Mouse (Mus musculus): Measurements from ENCODE around the gene Lrrc43. TPM values are rescaled to one million over a fixed set of nuclear protein-coding genes. Genes with fewer than 3 reads are reported as not detected.
A peak's percentile ranks its signal among the peaks of the same experiment; 100 is the strongest.
"Not testable (repeated sequence)": the region's sequence is repeated elsewhere in the genome, so short reads cannot be mapped to it uniquely, and the experiment has no call there.

The Lrrc43 gene
- polyA plus RNA-seq, 1 experiment from 2014 or later: 0.55 TPM

DNA sequence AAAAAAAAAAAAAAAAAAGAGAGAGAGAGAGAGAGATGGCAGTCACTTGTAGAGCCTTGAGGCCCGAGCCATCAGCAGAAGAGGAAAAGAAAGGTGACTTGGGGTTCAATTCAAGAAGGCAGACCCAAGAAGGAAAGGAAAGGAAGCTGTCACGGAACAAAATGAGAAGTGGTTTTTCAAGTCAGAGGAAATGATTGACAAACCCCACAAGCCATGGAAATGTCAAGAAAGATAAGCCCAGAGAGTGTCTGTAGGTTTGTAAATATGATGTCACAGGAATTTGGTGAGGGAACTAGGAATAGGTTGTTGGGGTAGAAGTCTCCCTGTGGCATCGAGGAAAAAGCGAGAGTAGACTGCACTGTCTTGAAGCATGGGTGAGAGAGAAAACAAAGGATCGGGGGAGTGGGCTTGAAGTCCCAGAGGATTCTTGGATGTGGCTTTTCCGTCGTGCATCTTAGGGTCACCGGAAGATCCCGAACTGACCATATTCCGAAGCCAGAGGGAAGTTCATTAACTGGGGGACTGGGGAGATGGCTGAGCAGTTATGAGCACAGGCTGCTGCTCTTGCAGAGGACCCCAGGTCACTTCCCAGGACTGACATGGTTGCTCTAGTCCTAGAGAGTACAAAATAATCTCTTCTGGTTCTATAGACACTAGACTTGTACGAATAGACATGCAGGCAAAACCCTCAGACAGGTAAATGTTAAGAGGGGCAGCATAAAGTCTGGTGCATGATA is 1.3 kb upstream of the Lrrc43 start:
- 89% methylated on average over 11 of the region's 11 CpGs for WGBS
- Histone ChIP-seq H3K4me3 (replicated peaks) (no peak overlapping the region), H3K9ac (replicated peaks) (no peak overlapping the region), H3K27me3 (replicated peaks) (0 out of 2 replicates have a peak, but pooled peaks cover 7% of the 10 kb centered on the region), H3K36me3 (no peaks in the 10 kb centered on the region), H3K9me3 (replicated peaks) (no peaks in the 10 kb centered on the region), H3K4me1 (peaks cover 12% of the 10 kb centered on the region), H3K27ac (replicated peaks) (no peak overlapping the region), H3K4me2 (no peak overlapping the region)
- no peak for ATAC-seq (ENCODE audit: low FRiP score)

DNA sequence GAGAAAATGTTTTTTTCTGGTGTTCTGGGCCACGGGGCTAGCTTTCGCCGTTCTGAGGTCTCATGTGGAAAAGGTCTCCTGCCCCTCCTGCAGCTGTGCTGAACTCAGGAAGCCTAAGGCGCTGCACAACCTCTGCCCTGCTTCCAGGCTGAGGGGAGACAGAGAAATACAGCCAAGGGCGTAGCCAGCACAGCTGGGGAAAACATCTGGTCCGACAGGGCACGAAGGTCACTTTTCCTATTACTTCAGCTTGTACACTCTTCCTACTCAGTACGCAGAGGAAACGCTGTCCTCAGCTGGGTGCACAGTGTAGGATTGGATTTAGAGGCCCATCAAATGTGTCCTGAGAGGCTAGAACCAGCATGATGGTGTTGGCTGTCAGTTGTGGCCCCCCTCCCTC is 830 bp downstream of the Lrrc43 start:
- peak overlapping the region; percentile 60; the same call in 1 of the 2 replicates for H3K4me2 ChIP-seq
- H3K27me3 ChIP-seq (replicated peaks): 0 out of 2 replicates have a peak, but pooled peaks cover 7% of the 10 kb centered on the region
- WGBS: 71% methylated on average over 9 of the region's 9 CpGs

DNA sequence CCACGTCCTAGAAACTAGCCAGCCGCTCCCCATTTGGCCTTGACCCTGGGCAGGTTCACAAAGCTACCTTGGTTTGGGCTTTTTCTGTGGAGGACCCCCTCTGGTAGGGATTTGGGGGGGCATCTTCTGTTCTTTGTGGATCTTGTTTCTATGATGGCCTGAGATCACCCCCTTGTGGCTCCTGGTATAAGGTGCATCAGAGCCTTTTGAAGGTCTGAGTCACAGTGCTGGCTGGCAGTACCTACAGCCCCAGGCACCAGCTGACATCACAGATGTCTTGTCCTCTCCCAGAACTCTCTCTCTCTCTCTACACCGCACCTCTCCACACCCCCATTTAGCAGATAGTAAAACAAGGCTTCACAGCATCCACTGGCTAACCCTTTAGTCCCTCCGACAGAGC is 10.6 kb downstream of the Lrrc43 start:
- no peaks in the 10 kb centered on the region; the same call in 1 of the 2 replicates for H3K27me3 ChIP-seq (replicated peaks)
- WGBS: 53% methylated on average over 4 of the region's 4 CpGs
- no peak overlapping the region for H3K27ac ChIP-seq (replicated peaks)
- no peaks in the 10 kb centered on the region for H3K36me3 ChIP-seq
- H3K9ac ChIP-seq (replicated peaks): no peak overlapping the region
- ATAC-seq (ENCODE audit: low FRiP score): no peak
- H3K9me3 ChIP-seq (replicated peaks): no peaks in the 10 kb centered on the region
- H3K4me3 ChIP-seq (replicated peaks): no peak overlapping the region
- no peak overlapping the region for H3K4me2 ChIP-seq
- peaks cover 8% of the 10 kb centered on the region for H3K4me1 ChIP-seq

More for the DNA sequence above, 830 bp downstream of the Lrrc43 start:
- H3K36me3 ChIP-seq: no peaks in the 10 kb centered on the region
- H3K9me3 ChIP-seq (replicated peaks): no peaks in the 10 kb centered on the region
- H3K4me1 ChIP-seq: peaks cover 12% of the 10 kb centered on the region
- H3K9ac ChIP-seq (replicated peaks): no peak overlapping the region
- H3K27ac ChIP-seq (replicated peaks): no peak overlapping the region
- H3K4me3 ChIP-seq (replicated peaks): no peak overlapping the region
- ATAC-seq (ENCODE audit: low FRiP score): no peak

DNA sequence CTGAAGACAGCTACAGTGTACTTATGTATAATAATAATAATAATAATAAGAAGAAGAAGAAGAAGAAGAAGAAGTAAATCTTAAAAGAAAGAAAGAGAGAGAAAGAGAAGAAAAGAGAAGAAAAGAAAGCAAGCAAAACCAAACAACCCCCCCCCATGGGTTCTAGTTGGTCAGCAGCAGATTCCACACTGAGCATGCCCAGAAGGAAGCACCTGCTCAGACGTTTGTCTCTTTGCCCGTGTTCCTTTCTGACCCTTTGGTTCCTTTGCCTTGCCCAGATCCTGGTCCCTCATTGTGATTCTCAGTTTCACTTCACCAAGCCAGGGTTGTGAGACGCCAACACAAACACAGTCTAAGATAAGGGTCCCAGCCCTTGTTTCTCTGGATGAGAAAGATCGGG is 12.9 kb downstream of the Lrrc43 start:
- Histone ChIP-seq H3K36me3 (no peaks in the 10 kb centered on the region), H3K9ac (replicated peaks) (no peak overlapping the region), H3K27ac (replicated peaks) (no peak overlapping the region), H3K4me2 (no peak overlapping the region), H3K27me3 (replicated peaks) (peaks cover 5% of the 10 kb centered on the region), H3K4me1 (peaks cover 8% of the 10 kb centered on the region), H3K4me3 (replicated peaks) (no peak overlapping the region), H3K9me3 (replicated peaks) (no peaks in the 10 kb centered on the region)
- ATAC-seq (ENCODE audit: low FRiP score): no peak
- 73% methylated on average over 4 of the region's 4 CpGs for WGBS

DNA sequence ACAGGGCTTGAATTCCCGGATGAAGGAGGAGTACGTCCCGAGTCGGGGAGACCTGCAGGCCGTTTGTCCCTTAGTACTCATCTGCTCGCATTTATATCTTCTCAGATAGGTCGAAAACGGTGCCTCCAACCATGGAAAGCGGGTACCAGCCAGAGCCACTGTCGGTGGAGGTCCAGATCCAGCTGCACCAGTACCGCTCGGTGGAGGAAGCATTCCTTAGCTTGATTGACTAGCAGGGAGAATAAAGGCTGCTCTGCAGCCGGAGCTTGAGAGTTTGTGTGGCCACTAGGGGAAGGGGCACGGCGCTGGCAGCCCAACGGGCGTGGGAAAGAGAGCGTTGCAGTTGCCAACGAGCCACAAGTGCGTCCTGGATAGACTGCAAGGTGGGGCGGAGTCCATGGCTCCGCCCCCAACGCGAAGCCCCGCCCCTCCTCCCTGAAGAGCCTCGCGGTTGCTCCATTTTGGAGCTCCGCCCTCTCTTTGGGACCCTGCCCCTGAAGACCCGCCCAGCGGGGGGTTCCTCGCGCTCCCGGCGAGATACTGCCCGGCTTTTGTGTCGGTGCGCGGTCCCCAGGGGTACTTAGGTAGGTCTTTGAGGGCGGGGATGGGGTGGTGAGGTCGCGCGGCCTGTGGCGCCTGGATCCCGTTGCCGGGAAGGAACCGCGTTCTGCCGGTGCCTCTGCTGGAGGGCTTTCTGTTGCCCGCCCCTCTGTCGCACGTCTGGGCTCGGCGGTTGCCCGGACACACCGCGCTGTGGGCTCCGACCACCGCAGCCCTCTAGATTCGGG is 19.0 kb downstream of the Lrrc43 start:
- H3K36me3 ChIP-seq: peaks cover 11% of the 10 kb centered on the region
- WGBS: 1% methylated on average over 59 of the region's 59 CpGs
- H3K4me2 ChIP-seq: peak overlapping the region; percentile 85
- H3K9me3 ChIP-seq (replicated peaks): no peaks in the 10 kb centered on the region
- peak overlapping the region; percentile 56 for H3K4me3 ChIP-seq (replicated peaks)
- peak overlapping the region; percentile 59 for H3K9ac ChIP-seq (replicated peaks)
- no peak overlapping the region for H3K27ac ChIP-seq (replicated peaks)
- peak; percentile 92 for ATAC-seq (ENCODE audit: low FRiP score)
- H3K4me1 ChIP-seq: peaks cover 21% of the 10 kb centered on the region
- peaks cover 5% of the 10 kb centered on the region for H3K27me3 ChIP-seq (replicated peaks)

DNA sequence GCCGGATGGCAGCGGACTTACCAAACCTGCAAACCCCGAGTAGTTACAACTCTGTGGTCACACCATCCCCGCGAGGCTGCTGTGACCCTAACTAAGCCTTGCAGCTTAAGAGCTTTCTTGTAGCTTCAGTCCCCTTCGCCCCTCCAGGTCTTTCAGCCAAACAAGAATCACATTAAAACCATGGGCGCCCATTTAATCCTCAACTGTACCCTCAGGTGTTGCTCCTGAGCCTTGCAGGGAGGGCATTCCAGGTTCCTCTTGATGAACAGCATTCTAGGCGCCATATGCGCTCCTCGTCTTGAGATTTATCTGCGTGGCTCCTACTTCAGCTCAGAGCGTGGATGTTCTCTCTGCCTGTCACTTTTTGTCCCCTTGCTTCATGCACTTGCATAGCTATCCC is 19.8 kb downstream of the Lrrc43 start:
- Histone ChIP-seq H3K4me2 (peak overlapping the region; percentile 85), H3K27ac (replicated peaks) (no peak overlapping the region), H3K4me3 (replicated peaks) (peak overlapping the region; percentile 56), H3K4me1 (peaks cover 21% of the 10 kb centered on the region), H3K9ac (replicated peaks) (peak overlapping the region; percentile 59), H3K9me3 (replicated peaks) (no peaks in the 10 kb centered on the region), H3K27me3 (replicated peaks) (peaks cover 5% of the 10 kb centered on the region), H3K36me3 (peaks cover 13% of the 10 kb centered on the region)
- WGBS: 8% methylated on average over 12 of the region's 12 CpGs
- 0 out of 2 replicates have a peak, but pooled peaks have one; percentile 4 for ATAC-seq (ENCODE audit: low FRiP score)

DNA sequence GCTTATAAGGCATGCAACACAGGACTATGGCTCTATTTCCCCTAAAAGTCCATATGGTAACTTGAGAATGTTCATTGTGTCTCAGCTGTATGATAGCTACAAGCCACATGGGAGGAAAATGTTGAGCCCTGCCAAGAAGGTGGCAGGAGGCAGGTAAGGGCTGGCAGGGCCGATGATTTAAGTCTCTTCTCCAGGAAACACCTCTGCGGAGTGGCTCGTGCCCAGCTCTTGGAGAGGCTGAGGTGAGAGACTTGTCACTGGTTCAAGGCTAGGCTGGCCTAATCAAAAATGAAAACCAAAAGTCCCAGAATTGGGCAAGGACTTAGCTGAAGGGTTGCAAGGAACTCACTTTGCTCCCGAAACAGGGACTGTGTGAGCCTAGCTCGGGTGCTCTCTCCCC is 21.1 kb downstream of the Lrrc43 start, which contains the start of gene B3gnt4:
Gene B3gnt4, plus strand, starts transcription at position 301 of the 400 bp plus-strand sequence.
- Histone ChIP-seq H3K9ac (replicated peaks) (no peak within 1 kb of the TSS), H3K27me3 (replicated peaks) (peaks cover 5% of the 10 kb centered on the region), H3K4me2 (peak within 1 kb of the TSS; percentile 85), H3K27ac (replicated peaks) (no peak within 1 kb of the TSS), H3K4me3 (replicated peaks) (peak within 1 kb of the TSS; percentile 56; the same call in 1 of the 2 replicates), H3K9me3 (replicated peaks) (no peaks in the 10 kb centered on the region), H3K36me3 (peaks cover 22% of the 10 kb centered on the region), H3K4me1 (peaks cover 21% of the 10 kb centered on the region)
- no peak for ATAC-seq (ENCODE audit: low FRiP score)
- WGBS: 90% methylated on average over 5 of the region's 5 CpGs

DNA sequence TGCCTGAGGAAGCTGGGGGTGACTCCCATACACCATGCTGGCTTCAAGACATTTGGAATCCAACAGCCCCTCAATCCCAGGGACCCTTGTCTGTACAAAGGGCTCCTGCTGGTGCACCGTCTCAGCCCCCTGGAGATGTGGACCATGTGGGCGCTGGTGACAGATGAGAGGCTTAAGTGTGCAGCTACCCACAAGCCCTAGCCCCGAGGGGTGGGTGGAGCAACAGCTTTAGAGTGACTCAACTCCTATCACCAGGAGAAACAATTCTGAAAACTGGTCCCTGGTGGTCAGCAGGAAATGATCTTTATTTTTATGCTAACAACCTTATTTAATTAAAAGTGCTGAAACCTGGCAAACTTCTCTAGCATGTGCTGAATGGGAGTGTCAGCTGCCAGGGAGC is 22.3 kb downstream of the Lrrc43 start:
- H3K27ac ChIP-seq (replicated peaks); H3K9ac ChIP-seq (replicated peaks); ATAC-seq (ENCODE audit: low FRiP score); H3K27me3 ChIP-seq (replicated peaks); H3K4me2 ChIP-seq; H3K4me3 ChIP-seq (replicated peaks); H3K9me3 ChIP-seq (replicated peaks): not testable (repeated sequence)
- Histone ChIP-seq H3K4me1 (peaks cover 21% of the 10 kb centered on the region), H3K36me3 (peaks cover 35% of the 10 kb centered on the region)
- 92% methylated on average over 3 of the region's 3 CpGs for WGBS

DNA sequence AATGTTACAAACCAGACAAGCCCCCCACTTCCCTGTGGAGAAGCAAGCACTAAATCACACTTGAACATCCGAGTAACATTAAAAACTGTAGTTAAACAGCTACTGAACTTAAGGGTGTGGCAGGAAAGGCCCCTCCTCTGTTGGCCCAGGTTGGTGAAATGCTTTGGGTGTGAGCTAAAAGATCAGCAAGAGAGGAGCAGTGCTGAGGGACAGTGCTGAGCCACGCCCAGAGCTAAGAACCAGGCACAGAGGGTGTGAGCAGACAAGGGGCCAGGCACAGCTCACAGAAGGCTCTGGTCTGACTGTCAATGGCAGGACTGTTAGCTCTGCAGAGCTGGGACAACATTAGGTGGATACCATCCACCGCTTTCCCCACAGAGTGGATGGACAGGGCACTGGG is 23.0 kb downstream of the Lrrc43 start:
- no peak overlapping the region for H3K27ac ChIP-seq (replicated peaks)
- no peaks in the 10 kb centered on the region for H3K9me3 ChIP-seq (replicated peaks)
- no peak overlapping the region for H3K4me2 ChIP-seq
- no peak overlapping the region for H3K4me3 ChIP-seq (replicated peaks)
- peaks cover 21% of the 10 kb centered on the region for H3K4me1 ChIP-seq
- peaks cover 41% of the 10 kb centered on the region for H3K36me3 ChIP-seq
- WGBS: 75% methylated on average over 3 of the region's 3 CpGs
- no peak overlapping the region for H3K9ac ChIP-seq (replicated peaks)
- no peak for ATAC-seq (ENCODE audit: low FRiP score)
- no peaks in the 10 kb centered on the region for H3K27me3 ChIP-seq (replicated peaks)

DNA sequence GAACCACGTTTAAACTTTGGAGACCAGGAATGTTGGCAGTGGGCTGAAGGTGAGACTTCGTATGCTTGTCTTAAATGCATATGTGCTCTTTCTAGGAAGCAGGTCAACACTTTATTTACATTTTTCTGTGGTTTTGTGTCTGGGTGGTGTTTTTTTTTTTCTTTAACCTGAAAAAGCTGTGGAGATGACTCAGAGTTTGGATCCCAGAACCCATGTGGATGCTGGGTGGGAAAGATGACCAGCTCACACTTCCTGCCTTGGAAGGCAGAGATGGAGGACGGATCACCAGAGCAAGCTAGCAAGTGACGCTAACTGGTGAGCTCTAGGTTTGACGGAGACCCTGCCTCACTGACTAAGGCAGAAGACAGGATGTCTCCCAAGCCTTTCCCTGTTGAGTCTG is 25.8 kb downstream of the Lrrc43 start:
- ATAC-seq (ENCODE audit: low FRiP score): no peak
- Histone ChIP-seq H3K9ac (replicated peaks) (no peak overlapping the region), H3K9me3 (replicated peaks) (no peaks in the 10 kb centered on the region), H3K4me1 (0 out of 2 replicates have a peak, but pooled peaks cover 1% of the 10 kb centered on the region), H3K27me3 (replicated peaks) (no peaks in the 10 kb centered on the region), H3K4me3 (replicated peaks) (no peak overlapping the region), H3K36me3 (peaks cover 60% of the 10 kb centered on the region), H3K27ac (replicated peaks) (no peak overlapping the region), H3K4me2 (no peak overlapping the region)
- 91% methylated on average over 5 of the region's 5 CpGs for WGBS

DNA sequence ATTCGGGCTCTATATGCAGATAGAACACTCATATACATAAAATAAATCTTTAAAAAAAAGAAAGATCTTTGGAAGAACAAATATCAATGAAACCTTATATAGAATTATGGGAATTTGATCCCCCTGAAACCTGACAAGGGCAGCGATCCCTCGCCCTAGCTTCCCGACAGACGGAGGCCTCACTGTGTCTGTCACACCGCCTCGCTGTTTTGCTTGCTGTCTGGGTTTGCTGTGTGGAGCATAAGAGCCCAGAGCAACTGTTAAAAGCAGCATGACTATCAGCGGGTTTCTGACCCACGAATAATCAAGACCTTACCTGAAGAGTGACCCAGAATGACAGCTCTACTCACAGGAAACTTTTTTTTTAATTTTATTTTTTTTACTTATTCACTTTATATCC is 31.6 kb downstream of the Lrrc43 start:
- no peak overlapping the region for H3K27ac ChIP-seq (replicated peaks)
- H3K9me3 ChIP-seq (replicated peaks): no peaks in the 10 kb centered on the region
- no peak overlapping the region for H3K4me3 ChIP-seq (replicated peaks)
- no peak overlapping the region for H3K4me2 ChIP-seq
- ATAC-seq (ENCODE audit: low FRiP score): no peak
- WGBS: 87% methylated on average over 9 of the region's 9 CpGs
- peaks cover 27% of the 10 kb centered on the region for H3K4me1 ChIP-seq
- H3K36me3 ChIP-seq: peaks cover 33% of the 10 kb centered on the region
- no peaks in the 10 kb centered on the region for H3K27me3 ChIP-seq (replicated peaks)
- H3K9ac ChIP-seq (replicated peaks): no peak overlapping the region

DNA sequence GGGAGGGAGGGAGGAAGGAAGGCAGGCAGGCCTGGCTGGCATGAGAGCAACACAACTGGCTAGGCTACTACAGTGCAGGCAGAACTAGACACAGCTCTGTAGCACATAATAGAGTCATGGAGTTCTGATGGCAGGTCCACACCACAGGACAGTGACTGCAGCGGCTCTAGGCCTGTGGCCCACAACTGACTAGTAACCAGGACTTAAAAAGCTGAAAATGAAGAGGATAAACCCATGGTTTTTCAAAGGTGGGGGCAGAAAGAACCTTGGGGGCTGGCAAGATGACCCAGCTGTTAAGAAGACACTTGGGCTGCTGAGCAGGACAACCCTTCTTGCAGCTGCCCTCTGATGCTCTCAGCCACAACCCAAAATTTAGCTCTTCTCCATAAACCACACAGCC is 32.5 kb downstream of the Lrrc43 start:
- Histone ChIP-seq H3K27me3 (replicated peaks) (no peaks in the 10 kb centered on the region), H3K36me3 (peaks cover 24% of the 10 kb centered on the region), H3K4me2 (no peak overlapping the region), H3K9me3 (replicated peaks) (no peaks in the 10 kb centered on the region), H3K9ac (replicated peaks) (no peak overlapping the region), H3K4me1 (peaks cover 27% of the 10 kb centered on the region), H3K4me3 (replicated peaks) (no peak overlapping the region), H3K27ac (replicated peaks) (no peak overlapping the region)
- WGBS: 88% methylated on average over 1 of the region's 1 CpGs
- no peak for ATAC-seq (ENCODE audit: low FRiP score)

Data from neural tube, embryonic 15.5 days (tissue).